Mouse (Mus musculus) left cerebral cortex, adult 9 months (tissue): ENCODE results near the gene Gtdc1.
A peak's percentile ranks its signal among the peaks of the same experiment; 100 is the strongest.
"Not testable (repeated sequence)": the region's sequence is repeated elsewhere in the genome, so short reads cannot be mapped to it uniquely, and the experiment has no call there.

Source experiments
- DNase-seq, 2 experiments: peaks; one replicate each; pipeline ENCODE4 v3.0.0; 2022; ENCODE audit warnings: low spot score in 2 of 2

Gene Gtdc1

GRCm38 (mm10) chr2:44780961-44781360, 146.5 kb downstream of the Gtdc1 start:
- DNase-seq = no peak

GRCm38 (mm10) chr2:44763898-44764297, 163.6 kb downstream of the Gtdc1 start:
- DNase-seq = no peak

- DNase-seq = peak in 1 of 2 experiments; percentile 2
Measured at GRCm38 (mm10) chr2:44736618-44737017, 190.8 kb downstream of the Gtdc1 start.

DNA sequence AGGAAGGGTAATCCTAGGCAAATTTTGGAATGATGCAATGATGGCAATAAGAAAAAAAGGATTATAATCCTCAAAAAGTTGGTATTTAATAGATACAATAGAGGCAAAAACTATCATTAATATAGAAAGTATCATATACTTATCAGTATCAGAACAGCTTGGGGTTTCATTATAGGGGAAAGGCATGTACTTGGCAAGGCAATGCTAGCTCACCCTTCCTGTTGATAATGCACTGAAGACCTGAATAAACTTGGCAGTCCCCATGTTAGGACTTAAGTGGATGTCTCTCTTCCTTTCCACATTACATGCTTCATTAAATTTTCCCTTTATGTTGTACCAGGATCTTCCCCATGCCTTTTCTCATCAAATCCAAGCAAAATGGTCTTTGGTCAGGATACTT, 206.0 kb downstream of the Gtdc1 start:
- no peak for DNase-seq

DNA sequence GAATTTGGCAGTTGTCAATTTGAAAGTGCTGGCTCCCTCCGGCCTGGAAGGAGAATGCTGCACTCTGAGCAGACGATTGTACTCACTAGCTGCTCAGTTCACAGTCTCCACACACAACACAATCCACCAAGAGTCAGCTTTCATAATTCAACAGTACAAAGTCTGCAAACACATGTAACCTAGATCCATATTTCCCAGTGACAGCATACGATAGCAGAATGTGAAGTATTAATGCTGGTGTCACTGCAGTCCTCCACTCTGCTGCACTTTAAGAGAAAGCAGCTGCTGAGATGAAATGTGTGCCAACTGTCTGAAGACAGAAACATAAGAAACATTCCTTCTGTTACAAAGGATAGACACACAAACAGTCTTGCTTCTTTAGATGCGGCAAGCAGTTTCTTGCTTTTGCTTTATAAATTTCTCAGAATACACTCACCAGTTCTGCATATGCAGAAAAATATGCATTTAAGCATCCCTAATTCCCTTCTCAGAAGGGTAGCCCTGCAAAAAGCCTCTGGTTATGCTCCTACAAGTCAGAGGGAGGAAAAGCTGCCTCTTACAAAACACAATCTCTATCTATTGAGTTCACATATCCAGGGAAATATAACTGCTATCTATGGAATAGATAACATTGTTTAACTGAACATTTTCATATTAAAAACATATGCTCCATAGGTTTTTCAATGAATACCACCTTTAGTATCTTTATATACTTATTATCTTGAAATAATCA, 221.4 kb downstream of the Gtdc1 start:
- peak in 1 of 2 experiments; percentile 40 for DNase-seq

- no peak for DNase-seq
Measured at GRCm38 (mm10) chr2:44700276-44700675, 227.2 kb downstream of the Gtdc1 start.

DNA sequence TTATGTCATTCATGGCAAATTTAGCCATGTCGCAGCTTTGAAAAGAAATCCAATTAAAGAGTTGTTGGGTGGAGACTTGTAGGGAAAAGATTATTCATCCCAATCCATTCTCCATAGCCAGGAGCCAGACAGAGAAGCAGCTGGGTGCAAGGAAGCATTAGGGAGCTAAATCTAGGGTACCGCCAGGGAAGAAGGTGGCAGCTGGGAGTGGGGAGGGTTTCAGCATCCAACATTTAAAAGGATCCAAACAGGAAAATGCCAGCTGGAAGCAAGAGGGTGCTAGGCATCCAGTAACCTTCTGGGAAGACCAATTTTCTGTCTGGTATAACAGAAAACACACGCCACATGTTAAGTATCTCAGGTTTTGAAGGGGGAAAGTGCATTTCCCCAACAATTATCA, 231.0 kb downstream of the Gtdc1 start:
- DNase-seq = peak in 1 of 2 experiments; percentile 27

GRCm38 (mm10) chr2:44693898-44694297, 233.6 kb downstream of the Gtdc1 start:
- DNase-seq = no peak

DNA sequence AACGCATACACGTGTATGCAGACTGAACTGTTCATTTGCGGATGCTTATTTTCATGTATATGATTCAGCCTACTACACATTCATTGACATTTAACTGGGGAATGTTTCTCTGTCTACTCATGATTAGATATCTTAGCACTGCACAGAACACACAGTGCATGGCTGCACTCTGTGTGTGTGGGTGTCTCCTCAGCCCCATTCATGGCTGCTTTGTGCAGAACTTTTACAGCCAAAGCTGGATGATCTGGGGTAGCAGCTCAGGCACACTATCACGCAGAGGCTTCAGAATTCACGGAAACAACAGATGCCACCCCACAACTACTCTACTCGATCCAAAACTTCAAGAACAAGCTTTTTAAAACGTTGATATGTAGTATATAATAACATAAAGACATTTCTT, 263.4 kb downstream of the Gtdc1 start:
- DNase-seq = peak in 1 of 2 experiments; percentile 29

GRCm38 (mm10) chr2:44659870-44660269, 267.6 kb downstream of the Gtdc1 start:
- DNase-seq = no peak

GRCm38 (mm10) chr2:44659011-44659410, 268.4 kb downstream of the Gtdc1 start:
- no peak for DNase-seq

- DNase-seq = no peak
Measured at GRCm38 (mm10) chr2:44648537-44648936, 278.9 kb downstream of the Gtdc1 start.

DNA sequence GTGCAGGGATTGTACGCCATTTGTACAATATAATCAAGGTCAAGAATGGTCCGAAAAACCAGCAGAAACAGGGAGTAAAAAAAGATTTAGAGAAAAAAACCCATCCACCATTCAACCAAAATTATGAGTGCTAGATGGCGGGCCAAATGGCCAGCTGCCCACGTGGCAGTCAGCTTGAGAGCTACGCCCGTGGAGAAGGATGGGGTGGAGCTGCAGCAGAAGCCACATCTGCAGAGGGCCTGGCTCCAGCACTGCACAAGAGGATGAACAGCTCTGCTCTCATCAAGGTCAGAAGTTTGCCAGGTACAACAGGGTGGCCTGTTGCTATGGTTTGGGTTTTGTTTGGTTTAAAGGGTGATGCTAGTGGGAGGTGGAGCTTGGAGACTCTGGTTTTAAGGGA, 281.1 kb downstream of the Gtdc1 start:
- DNase-seq = no peak

DNA sequence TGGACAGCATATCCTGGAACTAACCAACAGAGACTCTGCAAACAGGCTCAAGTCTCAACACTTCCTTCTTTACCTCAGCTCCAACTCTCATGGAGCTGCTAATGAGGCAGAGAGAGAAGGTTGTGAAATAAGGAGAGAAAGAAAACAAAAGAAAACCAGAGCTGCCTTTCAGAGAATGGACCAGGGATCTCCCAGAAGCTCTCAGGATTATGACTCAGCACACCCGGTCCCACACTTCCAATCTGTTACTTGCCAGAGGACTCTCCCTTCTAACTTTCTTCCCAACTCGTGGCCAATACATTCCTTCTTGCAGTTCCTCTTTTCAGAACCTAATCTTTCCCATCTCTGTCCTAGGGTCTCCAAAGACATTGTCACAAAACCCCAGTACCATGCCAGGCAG, 288.1 kb downstream of the Gtdc1 start:
- DNase-seq = no peak

DNA sequence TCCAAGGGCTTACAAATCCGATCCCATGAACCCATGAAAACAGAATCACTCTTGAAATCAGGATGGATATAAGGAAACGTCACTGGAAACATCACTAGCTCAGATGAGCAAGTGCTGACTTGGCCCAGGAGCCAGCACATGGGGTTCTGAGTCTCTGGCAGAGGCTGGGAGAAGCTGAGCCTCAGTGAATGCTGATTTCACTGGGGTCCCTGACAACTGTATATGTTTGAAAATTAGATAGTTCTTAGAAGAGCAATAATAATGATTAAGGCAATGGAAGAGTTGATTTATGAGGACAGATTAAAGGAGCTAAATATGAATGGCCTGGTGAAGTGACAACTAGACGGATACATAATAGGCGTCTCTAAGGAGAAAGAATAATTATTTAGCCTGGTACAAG, 289.3 kb downstream of the Gtdc1 start:
- no peak for DNase-seq

- no peak for DNase-seq
Measured at GRCm38 (mm10) chr2:44633971-44634370, 293.5 kb downstream of the Gtdc1 start.

GRCm38 (mm10) chr2:44633064-44633463, 294.4 kb downstream of the Gtdc1 start:
- DNase-seq = no peak

DNA sequence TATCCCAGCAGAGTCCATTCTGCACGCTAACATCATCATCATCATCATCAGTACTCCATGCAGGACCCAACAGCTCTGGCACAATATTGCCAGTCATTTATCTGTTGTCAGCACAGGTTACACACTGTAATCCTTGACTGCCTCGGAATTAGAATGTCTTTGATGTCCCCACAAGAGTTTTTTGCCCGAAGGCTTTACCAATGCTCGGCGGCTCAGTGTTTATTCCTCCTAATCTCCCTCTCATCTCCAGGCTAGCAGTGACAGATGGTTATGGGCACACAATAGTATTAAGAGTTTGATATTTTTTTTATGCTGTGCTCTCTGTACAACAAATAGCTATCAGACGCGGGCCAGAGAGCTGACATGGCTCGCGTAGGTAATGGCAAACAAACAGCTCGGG, 294.9 kb downstream of the Gtdc1 start:
- no peak for DNase-seq

DNA sequence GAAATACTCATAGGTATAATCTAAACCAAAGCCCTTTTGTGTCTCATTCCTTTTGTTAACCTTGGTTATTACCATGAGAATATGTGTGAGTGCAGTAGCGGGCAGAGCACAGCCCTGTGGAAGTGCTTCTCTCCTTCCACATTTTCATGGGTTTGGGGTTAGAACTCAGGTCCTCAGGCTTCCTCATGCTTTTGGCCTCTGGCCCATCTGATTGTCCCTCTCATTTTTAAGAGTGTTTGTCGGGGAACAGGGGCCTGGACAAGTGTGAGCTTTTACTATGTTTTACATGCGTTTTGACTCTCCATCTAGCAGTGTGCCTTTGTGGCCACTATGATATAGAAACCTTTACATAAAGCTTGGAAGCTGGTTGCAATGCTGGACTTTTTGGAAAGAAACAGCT, 296.4 kb downstream of the Gtdc1 start:
- DNase-seq = no peak

DNA sequence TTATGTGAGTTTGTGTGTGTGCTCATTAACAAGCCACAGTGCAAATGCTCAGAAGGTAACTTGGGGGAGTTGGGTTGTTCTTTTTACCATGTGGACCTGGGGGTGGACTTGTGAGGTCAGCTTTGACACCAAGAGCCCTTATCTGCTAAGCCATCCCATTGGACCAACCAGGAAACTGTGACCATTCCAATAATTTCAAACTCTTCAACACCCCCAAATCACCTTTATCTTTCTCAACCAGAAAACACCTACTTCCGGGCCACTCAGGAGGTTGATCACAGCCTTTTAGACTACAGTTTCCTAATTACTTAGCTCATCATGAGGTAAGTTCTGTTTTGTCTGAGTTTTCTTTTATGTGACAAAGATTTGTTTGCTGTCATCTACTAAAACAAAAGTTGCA, 298.7 kb downstream of the Gtdc1 start:
- DNase-seq = no peak

DNA sequence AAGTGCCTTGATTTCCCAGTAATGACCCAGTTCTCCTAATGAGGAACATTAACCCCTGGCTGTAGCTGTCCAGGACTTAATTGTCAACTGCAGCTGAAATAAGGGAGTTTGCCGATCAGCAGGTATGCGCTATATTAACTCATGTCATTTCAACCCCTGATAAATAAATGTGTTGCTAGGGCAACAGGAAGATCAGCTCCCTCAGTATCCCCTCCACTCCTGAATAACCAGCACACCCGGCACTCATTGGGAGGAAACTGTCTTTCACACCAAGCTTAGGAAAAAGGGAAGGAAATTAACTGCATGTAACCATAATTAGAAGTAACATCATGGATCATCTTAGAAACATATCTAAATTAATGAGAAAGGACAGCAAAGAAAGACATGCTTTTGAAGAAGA, 302.3 kb downstream of the Gtdc1 start:
- DNase-seq = no peak

GRCm38 (mm10) chr2:44622471-44622870, 305.0 kb downstream of the Gtdc1 start:
- DNase-seq = no peak

GRCm38 (mm10) chr2:44599653-44600052, 327.8 kb downstream of the Gtdc1 start:
- DNase-seq = not testable (repeated sequence)

- no peak for DNase-seq
Measured at GRCm38 (mm10) chr2:44594276-44594675, 333.2 kb downstream of the Gtdc1 start.
